Mouse (Mus musculus) hindbrain, embryonic 15.5 days (tissue): ENCODE data around the gene Spint2. TPM values are rescaled to one million over a fixed set of nuclear protein-coding genes. Genes with fewer than 3 reads are reported as not detected.

Experiments used
- polyA plus RNA-seq: library from polyadenylated mRNA; unstranded; fragments of >200 nt; fragmentation: Nextera tagmentation; extraction: Ambion mirVana; gene quantifications from 2 replicates; pipeline ENCODE4 v1.2.1, GENCODE M21; 2015

The Spint2 gene
- polyA plus RNA-seq, 1 experiment from 2014 or later: 84.5 TPM

Other genes starting within 250 kb of the Spint2 start
- gene Ryr1, start 156.7 kb downstream of the Spint2 start, polyA plus RNA-seq: 8.6 and 10.3 TPM in 2 replicates
- gene Rasgrp4, start 147.1 kb downstream of the Spint2 start, polyA plus RNA-seq: 0.87 and 0.91 TPM in 2 replicates
- gene Fam98c, start 125.7 kb downstream of the Spint2 start, polyA plus RNA-seq: 33.0 and 37.9 TPM in 2 replicates
- 0.46 and 0.70 TPM in 2 replicates for gene Ggn, start 111.7 kb downstream of the Spint2 start, polyA plus RNA-seq
- 9.5 and 11.9 TPM in 2 replicates for gene Spred3, start 111.5 kb downstream of the Spint2 start, polyA plus RNA-seq
- 272 and 274 TPM in 2 replicates for gene Psmd8, start 101.2 kb downstream of the Spint2 start, polyA plus RNA-seq
- 2.9 and 3.2 TPM in 2 replicates for gene Catsperg1, start 67.9 kb downstream of the Spint2 start, polyA plus RNA-seq
- gene Kcnk6, start 49.4 kb downstream of the Spint2 start, polyA plus RNA-seq: 0.77 and 2.0 TPM in 2 replicates
- 95.9 and 99.5 TPM in 2 replicates for gene Yif1b, start 43.6 kb downstream of the Spint2 start, polyA plus RNA-seq
- 0.67 and 0.75 TPM in 2 replicates for gene 2200002D01Rik, start 33.4 kb downstream of the Spint2 start, polyA plus RNA-seq
- 3.0 and 5.1 TPM in 2 replicates for gene Ppp1r14a, start 7.4 kb upstream of the Spint2 start, polyA plus RNA-seq
- gene Dpf1, start 22.0 kb upstream of the Spint2 start, polyA plus RNA-seq: 180 and 184 TPM in 2 replicates
- gene Sipa1l3, start 236.7 kb upstream of the Spint2 start, polyA plus RNA-seq: 22.4 and 23.3 TPM in 2 replicates